Mouse (Mus musculus) B cell, adult 2 months (primary cell): ENCODE measurements around the gene Ms4a14.

ENCODE experiments used
- DNase-seq, 2 experiments: peaks; one replicate each; pipeline ENCODE4 v3.0.0; 2022

The Ms4a14 gene

DNA sequence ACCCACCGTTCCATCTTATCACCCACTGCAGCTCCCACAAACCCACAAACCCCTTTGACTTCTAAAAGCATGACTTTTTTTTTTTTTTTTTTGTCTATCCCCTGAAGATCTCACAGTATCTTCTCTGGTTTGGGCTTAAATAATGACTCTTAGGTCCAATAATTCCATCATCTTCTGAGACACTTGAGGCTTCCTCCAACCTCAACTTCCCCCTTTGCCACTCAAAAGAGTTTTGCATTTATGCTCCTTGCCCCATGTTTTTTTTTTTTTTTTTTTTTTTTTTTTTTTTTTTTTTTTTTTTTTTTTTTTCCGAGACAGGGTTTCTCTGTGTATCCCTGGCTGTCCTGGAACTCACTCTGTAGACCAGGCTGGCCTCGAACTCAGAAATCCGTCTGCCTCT is 51.3 kb downstream of the Ms4a14 start:
- DNase-seq = peak in 1 of 2 experiments; percentile 26

DNA sequence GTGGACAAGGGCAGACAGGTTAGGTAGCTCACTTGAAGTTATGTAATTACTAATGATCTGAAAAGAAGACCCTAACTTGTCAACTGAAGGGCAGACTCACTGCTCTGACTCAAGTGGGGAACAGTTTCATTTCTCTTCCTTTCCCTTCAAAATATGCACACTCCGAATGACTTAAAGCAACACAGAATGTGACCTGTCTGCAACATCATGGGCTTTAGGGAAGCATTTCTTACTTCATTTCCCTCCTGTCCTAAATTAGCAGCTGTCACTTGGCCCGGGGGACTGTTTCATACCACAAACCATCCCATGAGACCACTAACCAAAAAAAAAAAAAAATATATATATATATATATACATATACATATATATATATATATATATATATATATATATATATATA is 52.7 kb downstream of the Ms4a14 start:
- DNase-seq = no peak
